Mouse (Mus musculus): Measurements from ENCODE around the gene Celf5.

The Celf5 gene

DNA sequence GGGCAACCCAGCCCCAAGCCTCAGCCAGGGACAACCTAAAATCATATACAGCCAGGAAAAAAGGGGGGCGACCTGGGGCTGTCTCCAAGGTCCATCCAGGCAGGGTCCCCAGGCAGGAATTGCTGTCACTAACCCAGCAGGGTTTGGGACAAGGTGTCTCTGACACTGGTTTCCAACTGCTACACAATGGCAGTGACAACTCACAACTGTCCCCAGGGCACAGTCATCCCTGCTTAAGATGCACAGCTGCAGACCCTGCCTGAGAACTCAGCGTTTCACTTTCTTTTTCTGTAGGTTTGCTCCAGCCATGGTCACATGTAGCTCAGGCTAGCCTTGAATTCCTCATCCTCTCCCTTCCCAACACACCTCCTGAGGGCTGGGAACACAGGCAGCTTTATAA lies 53.4 kb downstream of the Celf5 start:
- in situ Hi-C loops (cut with MboI, MseI) = loop anchor here (10.0 kb wide), 1 partner anchor 1666 kb away; no protein-coding TSS in a partner anchor

GRCm38 (mm10) chr10:81428507-81428870 lies 54.0 kb downstream of the Celf5 start:
- in situ Hi-C loops (cut with MboI, MseI) = loop anchor here (10.0 kb wide), 1 partner anchor 1666 kb away; no protein-coding TSS in a partner anchor

DNA sequence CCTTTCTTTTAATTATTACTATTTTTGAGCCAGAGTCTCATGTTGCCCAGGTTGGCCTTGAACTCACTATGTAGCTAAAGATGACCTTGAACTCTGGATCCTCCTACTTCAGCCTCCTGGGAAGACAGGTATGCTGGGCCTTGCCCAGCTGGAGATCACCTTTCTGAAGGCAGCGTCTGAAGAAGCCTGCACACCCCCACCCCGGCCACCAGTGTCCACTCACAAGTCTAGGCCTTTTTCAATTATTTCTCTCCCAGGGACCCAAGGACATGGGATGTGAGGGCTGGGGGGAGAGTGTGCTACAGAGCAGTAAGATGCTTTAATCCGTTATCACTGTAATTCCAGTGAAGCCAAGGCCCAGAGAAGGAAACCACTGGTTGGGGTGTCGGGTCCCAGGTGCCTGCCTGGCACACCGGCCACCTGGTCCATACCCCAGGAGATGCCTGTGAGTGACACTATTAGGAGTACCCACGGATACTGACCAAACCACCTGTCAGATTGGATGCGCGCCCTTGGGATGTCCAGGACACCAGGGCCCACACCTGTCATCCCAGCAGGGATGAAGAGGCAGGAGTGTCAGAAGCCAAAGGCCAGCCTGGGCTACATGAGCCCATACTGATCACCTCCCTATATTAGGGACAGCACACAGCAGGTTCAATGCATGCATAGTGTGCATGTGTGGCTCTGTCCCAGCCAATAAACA lies 54.6 kb downstream of the Celf5 start:
- in situ Hi-C loops (cut with MboI, MseI) = loop anchor here (10.0 kb wide), 1 partner anchor 1667 kb away; no protein-coding TSS in a partner anchor

GRCm38 (mm10) chr10:81427327-81427726 lies 55.2 kb downstream of the Celf5 start:
- in situ Hi-C loops (cut with MboI, MseI) = loop anchor here (10.0 kb wide), 1 partner anchor 1667 kb away; no protein-coding TSS in a partner anchor

DNA sequence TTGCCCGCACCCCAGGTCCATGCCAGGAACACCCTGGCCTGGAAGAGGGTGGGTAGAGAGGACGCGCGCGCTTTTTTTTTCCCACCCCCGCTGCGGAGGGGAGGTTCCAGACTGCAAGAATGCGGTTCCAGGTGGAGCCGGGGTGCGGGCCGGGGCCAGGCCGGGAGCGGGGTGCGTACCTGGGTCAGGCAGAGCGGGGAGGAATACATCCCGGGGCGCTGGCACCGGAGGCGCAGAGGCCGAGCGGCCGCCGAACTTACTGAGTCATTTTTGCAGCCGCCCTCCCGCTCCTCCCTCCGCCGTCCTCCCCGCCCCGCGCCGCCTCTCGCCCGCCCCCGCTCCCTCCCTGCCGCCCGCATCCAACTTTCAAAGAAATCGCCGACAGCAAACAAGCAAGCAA lies 55.6 kb downstream of the Celf5 start:
- in situ Hi-C loops (cut with MboI, MseI) = loop anchor here (10.0 kb wide), 1 partner anchor 1668 kb away; no protein-coding TSS in a partner anchor

- in situ Hi-C loops (cut with MboI, MseI) = loop anchor here (10.0 kb wide), 1 partner anchor 1669 kb away; no protein-coding TSS in a partner anchor
Measured at GRCm38 (mm10) chr10:81426081-81426671, 56.3 kb downstream of the Celf5 start.

GRCm38 (mm10) chr10:81425236-81425850 lies 57.2 kb downstream of the Celf5 start:
- in situ Hi-C loops (cut with MboI, MseI) = loop anchor here (10.0 kb wide), 1 partner anchor 1669 kb away; no protein-coding TSS in a partner anchor

DNA sequence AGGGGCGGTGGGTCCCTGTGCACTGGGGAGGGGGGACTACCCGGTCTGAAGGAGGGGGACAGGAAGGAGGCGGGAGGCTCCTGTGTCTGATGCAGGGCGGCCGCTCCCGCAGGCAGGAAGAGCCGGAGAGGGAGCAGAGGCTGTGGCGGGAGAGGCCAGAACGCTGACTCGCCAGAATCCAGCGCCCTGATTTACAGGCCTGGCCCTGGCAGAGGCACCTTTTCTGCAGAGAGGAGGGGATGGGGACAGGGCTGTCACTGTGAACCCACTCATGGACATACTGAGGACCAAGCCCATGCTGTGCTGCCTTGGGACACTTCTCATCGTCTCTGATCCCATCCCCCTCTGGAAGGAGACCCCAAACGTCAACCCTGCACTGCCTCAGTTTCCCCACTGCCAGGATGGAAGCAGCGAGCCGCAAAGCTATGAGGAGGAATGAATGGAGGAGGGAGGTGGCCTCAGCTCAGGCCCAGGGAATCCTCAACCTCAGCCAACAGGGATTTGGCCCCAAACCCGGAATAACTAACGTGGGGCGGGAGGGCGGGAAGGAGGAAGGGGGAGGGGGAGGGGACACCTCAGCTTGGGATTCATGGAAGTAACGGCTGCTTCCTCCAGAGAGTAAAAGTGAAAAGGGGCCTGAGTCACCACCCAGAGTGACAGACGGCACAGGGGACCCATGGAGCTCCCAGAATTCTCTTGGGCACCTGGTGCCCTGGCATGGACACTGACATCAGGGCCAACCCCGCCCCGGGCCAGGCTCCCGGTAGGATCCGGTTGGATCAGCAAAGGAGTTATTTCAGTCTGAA lies 58.1 kb downstream of the Celf5 start:
- in situ Hi-C loops (cut with MboI, MseI) = loop anchor here (10.0 kb wide), 1 partner anchor 1670 kb away; no protein-coding TSS in a partner anchor

GRCm38 (mm10) chr10:81423476-81424245 lies 58.8 kb downstream of the Celf5 start:
- in situ Hi-C loops (cut with MboI, MseI) = loop anchor here (10.0 kb wide), 1 partner anchor 1671 kb away; no protein-coding TSS in a partner anchor

DNA sequence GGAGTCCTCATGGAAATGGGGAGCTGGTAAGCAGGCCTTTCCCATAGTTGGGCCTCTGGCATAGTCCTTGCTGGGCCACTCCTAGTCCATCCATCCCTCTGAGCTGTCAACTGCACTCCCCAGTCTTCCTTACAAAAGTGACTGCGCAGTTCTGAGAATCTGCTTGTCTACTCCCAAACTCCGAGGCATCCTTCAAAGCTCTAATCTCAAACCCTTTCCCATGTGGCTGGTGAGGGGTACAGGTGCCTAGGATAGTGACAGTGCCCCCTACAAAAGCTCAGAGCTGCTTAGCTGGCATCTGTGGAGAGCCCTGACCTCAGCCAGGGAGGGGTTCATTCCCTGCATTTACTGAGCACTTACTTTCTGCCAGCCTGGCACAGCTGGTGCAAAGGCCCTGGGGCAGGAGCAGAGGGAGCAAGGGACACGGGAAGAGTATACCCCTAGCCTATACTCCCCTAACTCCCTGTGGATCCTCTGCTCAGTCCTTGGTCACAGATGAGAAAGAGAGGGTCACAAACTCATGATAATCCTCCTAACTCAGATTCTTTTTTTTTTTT lies 59.8 kb downstream of the Celf5 start:
- in situ Hi-C loops (cut with MboI, MseI) = loop anchor here (10.0 kb wide), 1 partner anchor 1672 kb away; no protein-coding TSS in a partner anchor

DNA sequence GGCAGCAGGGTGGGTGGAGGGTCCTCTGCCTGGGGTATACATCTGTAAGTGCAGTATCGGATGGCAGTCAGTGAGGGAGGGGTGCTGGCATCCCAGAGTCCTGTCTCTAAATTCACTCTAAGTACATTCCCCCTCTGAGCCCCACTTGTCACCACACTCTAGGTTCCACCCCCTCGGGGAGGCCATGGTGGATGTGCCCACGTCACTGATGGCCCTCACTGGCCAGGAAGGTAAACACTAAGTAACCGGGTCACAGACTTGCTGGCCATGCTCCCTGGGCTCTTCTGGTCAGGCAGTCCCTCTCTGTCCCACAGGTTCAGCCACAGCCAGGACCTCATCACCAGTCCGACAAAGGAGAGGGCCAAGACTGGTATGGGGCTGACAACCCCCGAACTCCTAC lies 60.3 kb downstream of the Celf5 start:
- in situ Hi-C loops (cut with MboI, MseI) = loop anchor here (10.0 kb wide), 1 partner anchor 1673 kb away; no protein-coding TSS in a partner anchor

GRCm38 (mm10) chr10:81421797-81422100 lies 60.8 kb downstream of the Celf5 start:
- in situ Hi-C loops (cut with MboI, MseI) = loop anchor here (10.0 kb wide), 1 partner anchor 1673 kb away; no protein-coding TSS in a partner anchor

GRCm38 (mm10) chr10:81421041-81421796 lies 61.3 kb downstream of the Celf5 start:
- in situ Hi-C loops (cut with MboI, MseI) = loop anchor here (10.0 kb wide), 1 partner anchor 1674 kb away; no protein-coding TSS in a partner anchor

GRCm38 (mm10) chr10:81420191-81420767 lies 62.2 kb downstream of the Celf5 start:
- in situ Hi-C loops (cut with MboI, MseI) = loop anchor here (10.0 kb wide), 1 partner anchor 1675 kb away; no protein-coding TSS in a partner anchor

DNA sequence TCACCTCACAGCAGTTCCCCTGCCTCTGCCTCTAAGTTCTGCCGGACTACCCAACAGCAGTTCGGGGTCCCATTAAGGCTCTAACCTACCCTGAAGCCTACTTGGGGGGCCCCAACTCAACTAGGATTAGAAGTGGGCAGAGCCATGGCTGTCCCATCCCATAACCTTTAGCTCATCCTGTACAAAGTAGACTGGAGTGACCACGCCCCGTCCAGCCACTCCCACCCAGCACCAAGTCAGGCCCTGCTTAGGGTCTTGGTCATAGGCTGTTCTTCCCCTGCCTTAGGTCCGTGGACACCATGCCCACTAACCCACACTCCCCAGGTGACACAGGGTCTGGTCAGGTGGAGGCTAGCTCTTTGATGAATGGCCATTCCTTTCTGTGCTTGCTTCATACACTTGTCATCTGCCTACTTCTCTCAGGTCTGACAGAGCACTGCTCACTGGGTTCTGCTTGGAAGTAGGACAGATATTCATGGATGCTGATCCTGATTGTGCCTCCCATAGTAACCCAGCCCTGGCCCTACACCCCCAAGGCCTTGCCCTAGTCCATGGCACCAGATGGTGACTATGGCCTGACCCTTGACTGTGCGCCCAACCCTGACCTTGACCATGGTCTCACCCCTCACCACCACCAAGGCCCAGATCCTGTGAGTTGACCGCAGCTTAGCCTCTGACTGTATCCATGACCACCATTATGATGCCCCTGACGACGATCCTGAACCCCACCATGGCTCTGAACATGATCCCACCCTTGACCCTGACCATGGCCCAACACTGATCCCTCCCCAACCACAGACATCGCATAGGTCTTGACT lies 63.2 kb downstream of the Celf5 start:
- in situ Hi-C loops (cut with MboI, MseI) = no loop called here

DNA sequence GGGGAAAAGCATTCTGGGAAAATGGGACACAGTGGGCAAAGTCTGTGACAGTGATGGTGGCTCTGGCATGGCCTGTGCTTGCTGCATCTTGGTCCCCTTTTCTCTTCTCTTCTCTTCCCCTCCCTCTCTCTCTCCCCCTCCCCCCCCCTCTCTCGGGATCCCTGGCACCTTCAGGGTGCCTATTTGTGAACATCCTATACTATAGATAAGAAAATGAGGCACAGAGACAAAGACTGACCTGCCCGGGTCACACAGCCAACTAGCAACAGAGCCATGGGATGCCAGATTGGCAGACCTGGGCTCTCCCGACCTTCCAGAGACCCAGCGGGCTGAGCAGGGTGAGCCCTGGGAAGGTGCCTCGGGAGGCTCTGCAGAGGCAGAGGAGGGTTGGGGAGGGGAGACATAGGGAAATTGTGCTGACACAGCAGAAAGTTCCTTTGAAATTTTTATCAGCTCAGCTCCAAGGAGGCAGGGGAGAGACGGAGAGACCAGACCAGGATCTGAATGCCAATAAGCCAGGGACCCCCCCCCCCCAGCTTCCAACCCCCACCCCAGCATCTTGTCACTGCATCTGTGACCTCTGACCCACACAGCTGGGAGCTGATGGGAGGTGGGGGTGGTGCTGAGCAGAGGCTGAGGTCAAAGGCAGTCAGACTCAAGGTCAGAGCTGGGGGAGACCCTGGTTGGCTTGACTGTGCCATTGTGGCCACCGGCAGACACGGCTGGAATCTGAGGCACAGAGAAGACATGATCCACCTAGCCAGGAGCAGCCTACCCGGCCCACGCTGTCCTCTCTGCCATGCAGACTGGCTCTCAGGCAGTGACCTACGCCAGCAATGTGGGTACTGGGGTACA lies 64.1 kb downstream of the Celf5 start:
- in situ Hi-C loops (cut with MboI, MseI) = no loop called here

All from regulatory T cell (primary cell).